Mouse (Mus musculus): Measurements from ENCODE around the gene Cog1. TPM values are rescaled to one million over a fixed set of nuclear protein-coding genes. Genes with fewer than 3 reads are reported as not detected.

The Cog1 gene
- polyA plus RNA-seq, 1 experiment = 84.0 TPM

- no peak for DNase-seq
- TF ChIP-seq CTCF (IDR thresholded peaks at IDR 0.05; ENCODE audit: borderline replicate concordance, insufficient read depth, low read depth, low read length) (no peak), POLR2A (IDR thresholded peaks at IDR 0.05; ENCODE audit: borderline replicate concordance, insufficient read depth, low read length) (no peak)
- WGBS = 83% methylated on average over 4 of the region's 4 CpGs
- H3K4me3 ChIP-seq (replicated peaks; ENCODE audit: insufficient read depth, low read depth, low read length) = no peak overlapping the region
- no peak overlapping the region for H3K27ac ChIP-seq (ENCODE audit: insufficient read depth, low read length)
- no peaks in the 10 kb centered on the region for H3K27me3 ChIP-seq (ENCODE audit: control insufficient read depth, insufficient read depth, low read length)
- H3K4me1 ChIP-seq (ENCODE audit: control insufficient read depth, insufficient read depth, low read length) = peaks cover 28% of the 10 kb centered on the region
These were observed 20.7 kb downstream of the Cog1 start for GRCm38 (mm10) chr11:113669711-113670110.

GRCm38 (mm10) chr11:113673614-113674013, 24.6 kb downstream of the Cog1 start:
- WGBS = 16% methylated on average over 4 of the region's 4 CpGs
- no peak for TF ChIP-seq POLR2A (IDR thresholded peaks at IDR 0.05; ENCODE audit: borderline replicate concordance, insufficient read depth, low read length)
- no peak for TF ChIP-seq CTCF (IDR thresholded peaks at IDR 0.05; ENCODE audit: borderline replicate concordance, insufficient read depth, low read depth, low read length)
- H3K4me3 ChIP-seq (replicated peaks; ENCODE audit: insufficient read depth, low read depth, low read length) = no peak overlapping the region
- H3K4me1 ChIP-seq (ENCODE audit: control insufficient read depth, insufficient read depth, low read length) = peaks cover 22% of the 10 kb centered on the region
- H3K27ac ChIP-seq (ENCODE audit: insufficient read depth, low read length) = peak overlapping the region; percentile 15; the same call in 1 of the 2 replicates
- DNase-seq = peak; percentile 30 to 56
- no peaks in the 10 kb centered on the region for H3K27me3 ChIP-seq (ENCODE audit: control insufficient read depth, insufficient read depth, low read length)

- TF ChIP-seq CTCF (IDR thresholded peaks at IDR 0.05; ENCODE audit: borderline replicate concordance, insufficient read depth, low read depth, low read length) (no peak), POLR2A (IDR thresholded peaks at IDR 0.05; ENCODE audit: borderline replicate concordance, insufficient read depth, low read length) (no peak)
- Histone ChIP-seq H3K27me3 (ENCODE audit: control insufficient read depth, insufficient read depth, low read length) (no peaks in the 10 kb centered on the region), H3K4me1 (ENCODE audit: control insufficient read depth, insufficient read depth, low read length) (peaks cover 19% of the 10 kb centered on the region), H3K27ac (ENCODE audit: insufficient read depth, low read length) (no peak overlapping the region), H3K4me3 (replicated peaks; ENCODE audit: insufficient read depth, low read depth, low read length) (no peak overlapping the region)
- 56% methylated on average over 5 of the region's 5 CpGs for WGBS
- DNase-seq = no peak
These were observed 25.6 kb downstream of the Cog1 start for GRCm38 (mm10) chr11:113674595-113674994.

- no peak for TF ChIP-seq CTCF (IDR thresholded peaks at IDR 0.05; ENCODE audit: borderline replicate concordance, insufficient read depth, low read depth, low read length)
- TF ChIP-seq POLR2A (IDR thresholded peaks at IDR 0.05; ENCODE audit: borderline replicate concordance, insufficient read depth, low read length) = no peak
- no peaks in the 10 kb centered on the region for H3K27me3 ChIP-seq (ENCODE audit: control insufficient read depth, insufficient read depth, low read length)
- H3K4me3 ChIP-seq (replicated peaks; ENCODE audit: insufficient read depth, low read depth, low read length) = no peak overlapping the region
- WGBS = 25% methylated on average over 2 of the region's 2 CpGs
- no peak for DNase-seq
- no peak overlapping the region for H3K27ac ChIP-seq (ENCODE audit: insufficient read depth, low read length)
- peaks cover 19% of the 10 kb centered on the region for H3K4me1 ChIP-seq (ENCODE audit: control insufficient read depth, insufficient read depth, low read length)
These were observed 27.9 kb downstream of the Cog1 start for GRCm38 (mm10) chr11:113676847-113677246.

- H3K4me3 ChIP-seq (replicated peaks; ENCODE audit: insufficient read depth, low read depth, low read length) = no peak overlapping the region
- no peak overlapping the region for H3K27ac ChIP-seq (ENCODE audit: insufficient read depth, low read length)
- H3K27me3 ChIP-seq (ENCODE audit: control insufficient read depth, insufficient read depth, low read length) = no peaks in the 10 kb centered on the region
- TF ChIP-seq POLR2A (IDR thresholded peaks at IDR 0.05; ENCODE audit: borderline replicate concordance, insufficient read depth, low read length) = no peak
- no peak for DNase-seq
- peaks cover 19% of the 10 kb centered on the region for H3K4me1 ChIP-seq (ENCODE audit: control insufficient read depth, insufficient read depth, low read length)
- WGBS = 70% methylated on average over 2 of the region's 2 CpGs
These were observed 28.4 kb downstream of the Cog1 start for GRCm38 (mm10) chr11:113677378-113677777.

- Histone ChIP-seq H3K4me1 (ENCODE audit: control insufficient read depth, insufficient read depth, low read length) (peaks cover 15% of the 10 kb centered on the region), H3K27ac (ENCODE audit: insufficient read depth, low read length) (no peak overlapping the region), H3K4me3 (replicated peaks; ENCODE audit: insufficient read depth, low read depth, low read length) (no peak overlapping the region), H3K27me3 (ENCODE audit: control insufficient read depth, insufficient read depth, low read length) (no peaks in the 10 kb centered on the region)
- TF ChIP-seq POLR2A (IDR thresholded peaks at IDR 0.05; ENCODE audit: borderline replicate concordance, insufficient read depth, low read length) (no peak), CTCF (IDR thresholded peaks at IDR 0.05; ENCODE audit: borderline replicate concordance, insufficient read depth, low read depth, low read length) (no peak)
- DNase-seq = peak; percentile 36 to 40
- 45% methylated on average over 8 of the region's 8 CpGs for WGBS
These were observed 29.4 kb downstream of the Cog1 start for GRCm38 (mm10) chr11:113678373-113678772.

- no peak overlapping the region for H3K27ac ChIP-seq (ENCODE audit: insufficient read depth, low read length)
- H3K4me1 ChIP-seq (ENCODE audit: control insufficient read depth, insufficient read depth, low read length) = peaks cover 12% of the 10 kb centered on the region
- H3K4me3 ChIP-seq (replicated peaks; ENCODE audit: insufficient read depth, low read depth, low read length) = no peak overlapping the region
- WGBS = 78% methylated on average over 2 of the region's 2 CpGs
- H3K27me3 ChIP-seq (ENCODE audit: control insufficient read depth, insufficient read depth, low read length) = no peaks in the 10 kb centered on the region
- TF ChIP-seq CTCF (IDR thresholded peaks at IDR 0.05; ENCODE audit: borderline replicate concordance, insufficient read depth, low read depth, low read length) (no peak), POLR2A (IDR thresholded peaks at IDR 0.05; ENCODE audit: borderline replicate concordance, insufficient read depth, low read length) (no peak)
- no peak for DNase-seq
These were observed 32.0 kb downstream of the Cog1 start for GRCm38 (mm10) chr11:113680954-113681353.

GRCm38 (mm10) chr11:113681979-113682378, 33.0 kb downstream of the Cog1 start:
- Histone ChIP-seq H3K4me1 (ENCODE audit: control insufficient read depth, insufficient read depth, low read length) (peaks cover 12% of the 10 kb centered on the region), H3K4me3 (replicated peaks; ENCODE audit: insufficient read depth, low read depth, low read length) (no peak overlapping the region), H3K27ac (ENCODE audit: insufficient read depth, low read length) (no peak overlapping the region), H3K27me3 (ENCODE audit: control insufficient read depth, insufficient read depth, low read length) (no peaks in the 10 kb centered on the region)
- no peak for DNase-seq
- no peak for TF ChIP-seq POLR2A (IDR thresholded peaks at IDR 0.05; ENCODE audit: borderline replicate concordance, insufficient read depth, low read length)
- TF ChIP-seq CTCF (IDR thresholded peaks at IDR 0.05; ENCODE audit: borderline replicate concordance, insufficient read depth, low read depth, low read length) = no peak

Measured in cerebellum, adult 2 months (tissue).